Mouse (Mus musculus): ENCODE data around the gene Aoc2.
"Not testable (repeated sequence)": the region's sequence is repeated elsewhere in the genome, so short reads cannot be mapped to it uniquely, and the experiment has no call there.

The Aoc2 gene

GRCm38 (mm10) chr11:101355916-101356315, 31.1 kb downstream of the Aoc2 start:
- no peak for ATAC-seq (ENCODE audit: low TSS enrichment)

- no peak for ATAC-seq (ENCODE audit: low TSS enrichment)
These were observed 32.8 kb downstream of the Aoc2 start for GRCm38 (mm10) chr11:101357505-101358182.

- no peak for ATAC-seq (ENCODE audit: low TSS enrichment)
These were observed 34.9 kb downstream of the Aoc2 start for GRCm38 (mm10) chr11:101359776-101360175.

- no peak for ATAC-seq (ENCODE audit: low TSS enrichment)
These were observed 35.8 kb downstream of the Aoc2 start for GRCm38 (mm10) chr11:101360651-101361113.

- no peak for ATAC-seq (ENCODE audit: low TSS enrichment)
These were observed 39.7 kb downstream of the Aoc2 start for GRCm38 (mm10) chr11:101364531-101364931.

GRCm38 (mm10) chr11:101367326-101367935, 42.6 kb downstream of the Aoc2 start, which contains the start of gene G6pc:
G6pc (plus strand) TSS chr11:101367561.
- no peak for ATAC-seq (ENCODE audit: low TSS enrichment)

- no peak for ATAC-seq (ENCODE audit: low TSS enrichment)
These were observed 45.3 kb downstream of the Aoc2 start for GRCm38 (mm10) chr11:101370141-101370540.

GRCm38 (mm10) chr11:101374421-101374938, 49.6 kb downstream of the Aoc2 start:
- ATAC-seq (ENCODE audit: low TSS enrichment) = no peak

- ATAC-seq (ENCODE audit: low TSS enrichment) = not testable (repeated sequence)
These were observed 53.3 kb downstream of the Aoc2 start for GRCm38 (mm10) chr11:101378196-101378595.

GRCm38 (mm10) chr11:101378926-101379325, 54.1 kb downstream of the Aoc2 start:
- ATAC-seq (ENCODE audit: low TSS enrichment) = no peak

All from frontal cortex, adult (tissue).